Mouse (Mus musculus): ENCODE measurements around the gene Cbln1. TPM values are rescaled to one million over a fixed set of nuclear protein-coding genes. Genes with fewer than 3 reads are reported as not detected.

The Cbln1 gene
- polyA plus RNA-seq, 1 experiment from 2014 or later, result 10.6 TPM

DNA sequence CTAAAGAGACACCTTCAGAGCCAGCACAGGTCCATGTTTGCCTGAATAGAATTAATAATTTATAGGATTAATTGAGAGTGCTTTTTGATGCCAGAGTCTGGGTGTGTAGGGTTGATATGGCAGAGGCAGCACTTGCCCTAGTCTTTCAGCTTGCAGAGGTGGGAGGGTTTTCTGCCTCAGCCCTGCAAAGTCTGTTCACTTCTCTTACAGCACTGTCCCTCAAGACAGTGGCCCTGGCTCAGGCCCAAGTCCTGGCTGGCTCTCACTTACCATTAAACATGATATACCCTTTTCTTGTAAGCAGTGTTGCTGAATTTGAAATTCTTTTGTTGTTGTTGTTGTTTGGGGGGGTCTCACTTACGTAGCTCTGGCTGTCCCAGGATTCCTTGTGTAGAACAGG is 9.0 kb upstream of the Cbln1 start:
- no peak overlapping the region for H3K9ac ChIP-seq (replicated peaks)
- H3K4me3 ChIP-seq, result no peak overlapping the region
- no peaks in the 10 kb centered on the region for H3K4me1 ChIP-seq
- no peak for ATAC-seq (replicated peaks)
- no peaks in the 10 kb centered on the region for H3K36me3 ChIP-seq
- 66% methylated on average over 1 of the region's 1 CpGs for WGBS
- no peak overlapping the region for H3K27ac ChIP-seq (replicated peaks)
- no peaks in the 10 kb centered on the region for H3K9me3 ChIP-seq
- H3K27me3 ChIP-seq, result no peaks in the 10 kb centered on the region
- H3K4me2 ChIP-seq (replicated peaks), result no peak overlapping the region

DNA sequence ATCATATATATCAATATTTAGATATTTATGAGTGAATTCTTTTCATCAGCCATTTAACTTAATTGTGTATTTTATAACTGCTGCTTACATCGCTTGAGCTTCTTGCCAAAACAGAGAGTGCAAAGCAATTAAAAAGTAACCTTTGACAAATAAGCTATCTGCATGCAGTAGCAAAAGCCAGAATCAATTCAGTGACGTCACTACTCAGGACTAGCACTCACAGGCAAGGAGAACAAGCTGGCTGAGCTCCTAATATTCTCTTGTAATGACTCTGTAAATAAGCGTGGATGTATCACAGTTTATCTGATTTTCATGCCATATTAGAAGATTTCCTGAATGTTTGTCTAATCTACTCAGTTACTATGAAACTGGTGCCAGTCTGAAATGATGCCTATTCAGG is 5.8 kb upstream of the Cbln1 start:
- Histone ChIP-seq H3K27me3 (peaks cover 23% of the 10 kb centered on the region), H3K9me3 (no peaks in the 10 kb centered on the region), H3K36me3 (no peaks in the 10 kb centered on the region), H3K4me2 (replicated peaks) (no peak overlapping the region), H3K4me3 (no peak overlapping the region), H3K4me1 (peaks cover 7% of the 10 kb centered on the region), H3K9ac (replicated peaks) (no peak overlapping the region), H3K27ac (replicated peaks) (no peak overlapping the region)
- no peak for ATAC-seq (replicated peaks)
- 60% methylated on average over 3 of the region's 3 CpGs for WGBS

DNA sequence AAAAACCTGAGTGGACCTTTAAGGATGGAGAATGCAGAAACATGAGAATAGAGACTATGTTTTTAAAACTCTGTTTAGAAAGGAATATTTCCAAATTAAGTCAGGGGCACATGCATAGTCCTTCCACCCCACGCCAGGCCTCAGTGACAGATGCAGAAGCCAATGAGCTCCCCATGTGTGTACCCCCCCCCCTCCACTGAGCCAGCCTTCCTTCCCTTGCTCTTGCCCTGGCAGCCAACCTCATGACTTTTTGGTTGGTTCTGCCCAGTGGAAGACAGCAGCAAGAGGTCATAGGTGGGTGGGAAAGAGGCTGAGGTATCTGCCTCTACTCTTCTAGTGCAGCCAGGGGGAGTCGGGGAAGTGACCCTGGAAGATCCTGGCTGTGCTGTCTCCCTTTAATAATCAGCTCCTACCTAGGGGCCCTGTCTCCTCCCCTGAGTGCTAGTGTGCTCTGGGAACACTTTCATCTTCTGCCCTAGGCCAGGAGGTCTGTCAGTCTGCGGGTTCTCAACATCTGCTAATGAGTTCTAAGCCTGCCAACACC is 4.8 kb upstream of the Cbln1 start:
- Histone ChIP-seq H3K36me3 (no peaks in the 10 kb centered on the region), H3K4me2 (replicated peaks) (no peak overlapping the region), H3K4me1 (peaks cover 13% of the 10 kb centered on the region), H3K4me3 (no peak overlapping the region), H3K9ac (replicated peaks) (no peak overlapping the region), H3K27me3 (peaks cover 28% of the 10 kb centered on the region), H3K9me3 (no peaks in the 10 kb centered on the region), H3K27ac (replicated peaks) (no peak overlapping the region)
- 73% methylated on average over 3 of the region's 3 CpGs for WGBS
- ATAC-seq (replicated peaks), result no peak

DNA sequence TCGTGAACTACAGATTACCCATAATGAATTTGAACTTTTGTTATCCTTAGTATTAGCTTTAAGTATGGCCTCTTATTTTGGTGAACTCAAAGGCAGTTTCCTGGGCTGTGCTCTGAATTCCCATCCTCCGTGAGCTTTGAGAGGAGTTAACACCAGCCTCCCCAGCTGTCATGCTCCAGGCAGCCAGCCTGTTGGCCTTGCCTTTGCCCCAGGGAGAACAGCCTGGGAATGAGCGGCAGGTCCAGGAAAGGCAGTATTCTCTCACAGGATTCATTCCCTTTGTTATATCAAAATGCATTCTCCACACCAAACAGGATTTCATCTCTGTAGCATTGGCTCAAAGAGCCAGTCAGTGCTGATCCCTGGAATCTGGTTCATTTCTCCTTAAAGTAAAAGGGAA is 3.1 kb upstream of the Cbln1 start:
- Histone ChIP-seq H3K9me3 (no peaks in the 10 kb centered on the region), H3K27me3 (peaks cover 41% of the 10 kb centered on the region), H3K9ac (replicated peaks) (no peak overlapping the region), H3K4me1 (peaks cover 29% of the 10 kb centered on the region), H3K4me3 (no peak overlapping the region), H3K4me2 (replicated peaks) (no peak overlapping the region), H3K36me3 (no peaks in the 10 kb centered on the region), H3K27ac (replicated peaks) (no peak overlapping the region)
- 45% methylated on average over 3 of the region's 3 CpGs for WGBS
- no peak for ATAC-seq (replicated peaks)

DNA sequence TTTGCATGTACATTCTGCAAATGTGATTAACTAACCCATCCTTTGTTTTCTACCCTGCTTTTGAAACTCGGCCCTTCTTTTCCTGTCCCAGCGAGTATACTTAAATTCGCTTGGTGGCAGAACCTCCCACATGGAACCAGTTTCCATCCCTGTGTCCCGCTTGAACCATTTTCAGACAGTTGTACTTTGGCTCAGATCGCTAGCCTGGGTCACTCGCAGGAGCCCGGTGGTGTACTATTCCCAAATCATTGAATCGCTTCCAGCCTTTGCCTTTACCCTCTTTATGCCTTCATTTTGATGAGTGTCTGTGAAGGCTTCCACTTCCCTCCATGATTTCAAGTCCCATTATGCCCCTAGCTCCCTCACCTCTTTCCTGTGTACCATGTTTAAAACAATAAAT is 2.0 kb upstream of the Cbln1 start:
- WGBS, result 64% methylated on average over 8 of the region's 8 CpGs
- Histone ChIP-seq H3K9ac (replicated peaks) (no peak overlapping the region), H3K9me3 (no peaks in the 10 kb centered on the region), H3K4me3 (0 out of 2 replicates have a peak overlapping the region, but pooled peaks have one; percentile 92), H3K4me2 (replicated peaks) (no peak overlapping the region), H3K36me3 (no peaks in the 10 kb centered on the region), H3K27me3 (peaks cover 53% of the 10 kb centered on the region), H3K4me1 (peaks cover 41% of the 10 kb centered on the region), H3K27ac (replicated peaks) (no peak overlapping the region)
- no peak for ATAC-seq (replicated peaks)

DNA sequence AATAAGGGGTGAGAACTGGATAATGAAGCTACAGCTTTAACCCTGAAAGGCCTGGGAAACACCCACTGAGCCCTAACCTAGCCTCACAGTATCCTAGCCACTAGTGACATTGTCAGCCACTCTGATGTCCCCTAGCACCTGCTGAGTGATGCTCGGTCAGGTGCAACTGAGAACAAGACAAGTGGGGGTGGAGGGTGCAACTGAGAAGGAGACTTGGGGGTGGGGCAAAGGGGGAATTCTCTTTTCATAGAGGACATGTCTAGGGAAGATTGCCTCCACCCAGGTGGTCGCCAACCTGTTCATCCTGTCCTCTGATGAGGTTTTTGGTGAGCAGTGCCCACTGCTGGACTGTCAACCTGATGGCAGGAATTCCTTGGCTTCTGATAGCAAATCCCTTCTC is 1.5 kb upstream of the Cbln1 start:
- H3K4me1 ChIP-seq, result peaks cover 45% of the 10 kb centered on the region
- H3K27ac ChIP-seq (replicated peaks), result no peak overlapping the region
- ATAC-seq (replicated peaks), result no peak
- no peak overlapping the region for H3K9ac ChIP-seq (replicated peaks)
- 25% methylated on average over 2 of the region's 2 CpGs for WGBS
- H3K9me3 ChIP-seq, result no peaks in the 10 kb centered on the region
- peak overlapping the region; percentile 92 for H3K4me3 ChIP-seq
- peaks cover 58% of the 10 kb centered on the region for H3K27me3 ChIP-seq
- no peaks in the 10 kb centered on the region for H3K36me3 ChIP-seq
- H3K4me2 ChIP-seq (replicated peaks), result peak overlapping the region; percentile 99; the same call in 1 of the 2 replicates

DNA sequence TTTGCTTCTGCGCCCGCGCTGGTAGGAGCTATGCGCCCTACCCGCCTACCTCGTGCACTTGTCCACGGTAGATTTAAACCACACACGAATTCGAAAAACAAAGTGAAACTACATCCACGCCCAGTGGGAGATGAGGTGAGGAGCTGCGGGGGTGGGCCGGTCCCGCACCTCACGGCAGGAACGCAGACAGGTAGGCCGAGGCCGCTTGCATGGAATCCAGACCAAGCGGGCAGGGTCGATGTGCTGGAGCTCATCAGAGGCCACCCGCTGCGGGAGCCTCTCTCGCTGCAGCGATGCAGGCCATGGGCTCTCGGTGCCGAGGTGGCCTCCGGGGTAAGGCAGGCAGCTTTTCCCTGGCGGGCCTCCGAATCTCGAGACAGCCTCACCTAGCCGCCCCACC is 905 bp upstream of the Cbln1 start:
- ATAC-seq (replicated peaks), result 0 out of 2 replicates have a peak, but pooled peaks have one; percentile 9
- peaks cover 52% of the 10 kb centered on the region for H3K4me1 ChIP-seq
- H3K27ac ChIP-seq (replicated peaks), result no peak overlapping the region
- peak overlapping the region; percentile 99 for H3K4me2 ChIP-seq (replicated peaks)
- H3K36me3 ChIP-seq, result no peaks in the 10 kb centered on the region
- H3K9ac ChIP-seq (replicated peaks), result peak overlapping the region; percentile 54; the same call in 1 of the 2 replicates
- peak overlapping the region; percentile 92 for H3K4me3 ChIP-seq
- WGBS, result 1% methylated on average over 30 of the region's 30 CpGs
- H3K27me3 ChIP-seq, result peaks cover 64% of the 10 kb centered on the region
- H3K9me3 ChIP-seq, result no peaks in the 10 kb centered on the region

DNA sequence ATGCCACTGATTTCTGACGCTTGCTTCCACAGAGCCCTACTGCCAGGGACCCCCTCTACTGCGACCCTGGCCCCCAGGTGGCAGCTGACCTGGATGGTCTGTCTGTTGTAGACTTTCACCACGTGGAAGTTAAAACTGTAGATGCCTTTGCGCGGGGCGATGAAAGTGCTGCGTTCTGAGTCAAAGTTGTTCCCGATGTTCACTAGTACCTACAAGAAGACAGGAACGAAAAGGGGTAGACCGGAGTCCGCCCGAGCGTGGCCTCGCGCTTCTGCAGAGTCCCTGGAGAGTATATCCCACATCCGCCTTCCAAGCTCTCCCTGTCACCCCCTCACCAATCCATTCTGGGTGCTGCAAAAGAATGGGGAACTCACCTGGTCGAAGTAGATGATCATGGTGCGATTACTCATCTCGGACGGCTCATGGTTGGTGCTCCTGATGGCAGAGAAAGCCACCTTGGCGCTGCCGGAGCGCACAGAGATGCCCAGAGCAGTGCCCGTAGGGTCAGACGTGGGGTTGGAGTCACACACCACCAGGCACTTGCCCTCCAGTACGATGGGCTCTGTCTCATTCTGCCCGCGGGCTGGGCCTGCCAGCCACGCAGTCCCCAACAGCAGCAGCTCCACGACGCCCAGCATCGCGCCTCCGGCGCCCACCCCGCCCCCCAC is 672 bp downstream of the Cbln1 start:
- peaks cover 79% of the 10 kb centered on the region for H3K27me3 ChIP-seq
- H3K9ac ChIP-seq (replicated peaks), result peak overlapping the region; percentile 82
- WGBS, result under 1% methylated on average over 35 of the region's 36 CpGs
- H3K27ac ChIP-seq (replicated peaks), result peak overlapping the region; percentile 72; the same call in 1 of the 2 replicates
- no peaks in the 10 kb centered on the region for H3K9me3 ChIP-seq
- peak overlapping the region; percentile 92 for H3K4me3 ChIP-seq
- peak; percentile 71 for ATAC-seq (replicated peaks)
- no peaks in the 10 kb centered on the region for H3K36me3 ChIP-seq
- H3K4me2 ChIP-seq (replicated peaks), result peak overlapping the region; percentile 99
- H3K4me1 ChIP-seq, result peaks cover 52% of the 10 kb centered on the region

DNA sequence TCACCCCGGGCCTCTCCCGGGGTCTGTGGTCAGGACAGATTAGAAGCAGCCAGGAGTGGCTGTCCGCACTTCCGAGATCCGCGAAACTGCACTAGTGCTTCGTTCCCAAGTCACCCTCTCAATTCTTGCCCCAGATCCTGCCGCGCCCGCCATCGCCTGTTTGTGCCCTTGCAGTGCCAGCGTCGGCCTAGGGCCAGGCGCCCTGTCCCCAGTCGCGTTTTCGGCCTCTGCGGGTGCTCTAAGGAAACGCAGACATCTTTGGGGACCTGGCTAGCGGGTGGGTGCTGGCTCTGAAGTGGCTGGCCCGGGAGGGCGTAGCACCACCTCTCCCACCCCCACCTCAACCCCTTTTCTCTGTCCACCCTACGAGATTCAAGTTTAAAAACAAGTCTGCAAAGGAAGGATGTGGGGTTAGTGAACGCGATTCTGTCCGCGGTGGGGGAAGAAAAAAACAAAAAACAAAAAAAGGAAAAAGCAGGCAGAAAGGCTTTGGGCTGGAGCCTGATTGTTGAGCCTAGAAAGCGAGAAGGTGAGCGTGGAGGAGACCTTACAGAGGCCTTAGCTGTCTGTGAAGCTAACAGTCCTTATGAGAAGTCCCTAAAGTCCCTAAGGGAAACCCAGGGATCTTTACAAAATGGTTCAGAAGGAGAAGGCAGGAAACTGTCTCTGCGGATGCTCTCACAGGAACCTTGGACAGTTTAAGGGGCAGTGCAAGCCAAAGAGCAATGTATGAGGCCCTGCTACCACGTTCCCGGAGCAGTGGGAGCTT is 1.4 kb downstream of the Cbln1 start:
- Histone ChIP-seq H3K4me3 (peak overlapping the region; percentile 92), H3K27me3 (peaks cover 83% of the 10 kb centered on the region), H3K27ac (replicated peaks) (no peak overlapping the region), H3K9me3 (no peaks in the 10 kb centered on the region), H3K36me3 (no peaks in the 10 kb centered on the region), H3K9ac (replicated peaks) (peak overlapping the region; percentile 82), H3K4me2 (replicated peaks) (peak overlapping the region; percentile 99), H3K4me1 (peaks cover 52% of the 10 kb centered on the region)
- WGBS, result 3% methylated on average over 32 of the region's 32 CpGs
- no peak for ATAC-seq (replicated peaks)

DNA sequence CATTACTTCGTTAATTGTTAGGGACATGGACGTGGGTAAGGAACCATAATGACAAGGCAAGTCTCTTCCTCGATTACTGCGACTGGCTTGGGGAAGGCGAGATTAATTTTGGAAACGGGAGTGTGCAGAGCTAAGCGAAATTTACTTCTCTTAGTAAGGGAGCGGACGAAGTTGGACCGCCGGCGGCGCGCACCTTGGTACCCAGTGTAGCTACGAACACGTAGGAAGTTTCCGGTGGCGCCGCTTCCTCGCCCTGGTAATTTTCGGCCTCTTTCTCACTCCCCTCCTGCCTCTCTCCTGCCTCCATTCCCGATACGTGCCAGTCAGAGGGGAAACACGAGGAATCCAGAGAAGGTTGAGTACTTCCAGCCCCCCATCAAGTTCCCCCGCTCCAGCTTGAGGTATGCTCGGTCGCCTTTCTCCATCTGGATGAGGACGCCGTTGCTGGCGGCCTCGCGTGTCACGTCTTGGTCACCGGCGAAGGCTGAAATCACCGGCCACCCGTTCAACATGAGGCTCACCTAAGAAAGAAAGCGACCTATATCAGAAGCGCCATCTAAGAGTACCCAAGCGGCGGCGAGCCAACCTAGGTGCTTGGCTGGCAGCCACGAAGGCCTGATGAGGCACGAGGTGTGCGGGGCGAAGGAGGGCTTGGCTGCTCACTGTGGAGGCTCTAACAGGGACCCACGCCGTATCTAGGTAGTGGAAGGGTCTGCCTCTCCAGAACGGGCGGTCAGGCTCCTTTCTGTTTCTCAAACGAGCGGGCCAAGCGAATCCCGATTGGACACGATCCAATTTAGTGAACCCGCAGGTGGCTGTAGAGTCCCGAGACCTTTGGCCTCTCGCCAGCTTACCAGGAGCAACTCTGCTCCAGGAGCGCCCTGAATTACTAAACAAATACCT is 2.2 kb downstream of the Cbln1 start:
- ATAC-seq (replicated peaks), result no peak
- WGBS, result under 1% methylated on average over 59 of the region's 59 CpGs
- Histone ChIP-seq H3K4me2 (replicated peaks) (peak overlapping the region; percentile 99), H3K4me1 (peaks cover 52% of the 10 kb centered on the region), H3K9ac (replicated peaks) (0 out of 2 replicates have a peak overlapping the region, but pooled peaks have one; percentile 22), H3K27me3 (peaks cover 78% of the 10 kb centered on the region), H3K36me3 (no peaks in the 10 kb centered on the region), H3K4me3 (peak overlapping the region; percentile 92), H3K27ac (replicated peaks) (no peak overlapping the region), H3K9me3 (no peaks in the 10 kb centered on the region)

DNA sequence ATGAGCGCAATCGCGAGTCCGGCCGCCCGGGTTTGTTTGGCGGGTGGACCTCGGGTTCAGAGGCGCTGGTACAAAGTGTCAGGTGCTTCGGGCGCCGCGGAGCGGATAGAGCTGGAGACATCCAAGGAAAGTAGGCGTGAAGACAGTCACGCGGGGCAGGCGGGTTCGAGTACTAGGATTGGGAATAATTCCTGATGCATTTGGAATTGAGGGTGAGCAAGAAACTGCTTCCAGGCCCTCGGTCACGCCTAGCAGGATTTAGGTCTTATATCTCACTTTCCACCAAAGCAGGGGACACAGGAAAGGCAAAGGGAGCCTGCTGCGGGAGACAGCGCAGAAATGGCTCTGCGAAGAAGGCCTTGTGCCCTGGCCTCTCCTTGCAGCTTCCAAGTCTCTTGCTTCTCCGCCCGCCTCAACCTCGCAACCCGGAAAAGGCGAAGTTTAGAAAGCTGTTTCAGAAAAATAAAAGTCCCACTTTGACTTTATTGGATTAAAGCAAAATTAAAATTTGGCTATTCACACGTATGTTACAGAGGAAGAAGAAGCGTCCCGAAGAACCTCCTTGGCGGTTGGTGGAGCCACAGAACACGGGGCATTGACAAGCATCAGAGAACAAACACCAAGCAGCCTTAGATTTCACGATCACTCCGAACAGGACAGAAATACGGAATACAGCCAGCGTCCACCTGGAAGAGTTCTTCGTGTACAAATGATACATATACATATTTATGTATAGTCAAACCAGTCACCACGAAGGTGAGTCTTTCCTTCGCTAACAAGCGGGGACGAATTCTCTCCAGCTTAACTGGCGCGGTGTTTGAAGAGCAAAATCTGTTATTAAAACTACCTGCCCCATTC is 3.2 kb downstream of the Cbln1 start:
- H3K9ac ChIP-seq (replicated peaks), result no peak overlapping the region
- peaks cover 69% of the 10 kb centered on the region for H3K27me3 ChIP-seq
- H3K27ac ChIP-seq (replicated peaks), result no peak overlapping the region

More for the DNA sequence above, 3.2 kb downstream of the Cbln1 start:
- peak overlapping the region; percentile 92 for H3K4me3 ChIP-seq
- ATAC-seq (replicated peaks), result no peak
- no peaks in the 10 kb centered on the region for H3K36me3 ChIP-seq
- H3K9me3 ChIP-seq, result no peaks in the 10 kb centered on the region
- WGBS, result 4% methylated on average over 45 of the region's 45 CpGs
- peak overlapping the region; percentile 99 for H3K4me2 ChIP-seq (replicated peaks)
- peaks cover 52% of the 10 kb centered on the region for H3K4me1 ChIP-seq

Data from forebrain, embryonic 15.5 days (tissue).